Mouse (Mus musculus): ENCODE results near the gene Arl2. TPM values are rescaled to one million over a fixed set of nuclear protein-coding genes. Genes with fewer than 3 reads are reported as not detected.
"Not testable (repeated sequence)": the region's sequence is repeated elsewhere in the genome, so short reads cannot be mapped to it uniquely, and the experiment has no call there.

Arl2 gene
- 10 to 100 TPM; 60.5 to 63.5 TPM for total RNA-seq (2021)

DNA sequence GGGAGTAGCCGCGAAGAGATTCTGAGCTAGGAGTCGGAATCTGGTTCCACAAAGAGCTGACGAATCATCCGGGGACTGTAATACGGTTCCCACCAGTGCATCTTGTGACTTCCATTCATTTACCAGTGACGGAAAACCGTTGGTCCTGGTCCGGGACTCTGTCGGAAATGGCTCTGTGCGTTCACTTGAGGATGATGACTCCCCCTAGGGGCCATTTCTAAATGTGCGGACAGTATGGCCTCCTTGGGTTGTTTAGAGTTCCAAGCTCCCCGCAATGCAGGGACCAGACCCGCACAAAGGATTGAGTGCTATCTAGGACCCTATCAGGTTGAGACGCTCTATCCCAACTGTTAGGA lies at the start of gene Arl2:
Gene Arl2, minus strand, starts transcription at position 155 of the 356 bp plus-strand sequence.
- intact Hi-C loops (cut with DNase I) = loop anchor here (1.0 to 5.0 kb wide), 2 partner anchors 94 to 191 kb away; partner anchors contain the start of genes Men1 and Ppp2r5b

DNA sequence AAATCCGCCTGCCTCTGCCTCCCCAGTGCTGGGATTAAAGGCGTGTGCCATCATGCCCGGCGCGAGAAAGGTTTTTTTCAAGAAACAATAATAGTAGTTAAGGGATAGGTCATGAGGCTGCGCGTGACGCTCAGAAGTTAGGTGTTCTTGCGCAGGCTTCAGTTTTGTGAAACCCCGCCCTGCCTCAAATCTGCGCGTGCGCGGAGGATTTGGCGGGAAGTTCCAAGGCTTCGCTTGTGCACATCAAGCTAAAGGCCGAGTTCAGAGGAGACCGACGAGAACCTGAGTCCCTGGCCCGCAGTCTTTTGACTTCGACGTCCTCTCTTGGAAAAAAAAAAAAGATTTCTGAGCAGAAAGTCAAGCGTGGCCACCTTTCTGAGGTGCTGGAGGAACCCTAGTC lies 42.8 kb upstream of the Arl2 start, which contains the start of gene Majin:
Gene Majin, plus strand, starts transcription at position 258 of the 400 bp plus-strand sequence.
- intact Hi-C loops (cut with DNase I) = no loop called here

More for the DNA sequence above, at the start of gene Arl2:
- peak; percentile 85 to 86 for DNase-seq

DNA sequence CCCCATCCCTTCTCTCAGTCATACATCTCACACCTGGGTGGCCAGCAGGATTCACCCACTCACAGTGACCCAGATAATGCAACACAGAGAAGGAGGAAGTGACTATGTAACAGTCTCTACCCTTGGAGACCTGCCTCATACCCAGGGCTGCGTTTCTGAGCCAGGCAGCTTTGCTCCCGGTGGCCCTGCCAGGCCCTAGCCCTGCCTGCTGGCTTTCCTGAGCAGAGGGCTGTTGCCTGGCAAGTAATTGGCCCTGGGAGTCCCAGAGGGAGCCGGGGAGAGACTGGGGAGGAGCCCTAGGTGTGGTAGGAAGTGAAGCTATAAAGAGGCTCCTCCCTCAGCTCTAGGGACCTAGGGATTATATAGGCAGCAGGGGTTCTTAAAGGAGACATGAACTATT lies 41.2 kb upstream of the Arl2 start:
- DNase-seq = no peak
- intact Hi-C loops (cut with DNase I) = no loop called here

More for the DNA sequence above, 42.8 kb upstream of the Arl2 start, which contains the start of gene Majin:
- no peak for DNase-seq

DNA sequence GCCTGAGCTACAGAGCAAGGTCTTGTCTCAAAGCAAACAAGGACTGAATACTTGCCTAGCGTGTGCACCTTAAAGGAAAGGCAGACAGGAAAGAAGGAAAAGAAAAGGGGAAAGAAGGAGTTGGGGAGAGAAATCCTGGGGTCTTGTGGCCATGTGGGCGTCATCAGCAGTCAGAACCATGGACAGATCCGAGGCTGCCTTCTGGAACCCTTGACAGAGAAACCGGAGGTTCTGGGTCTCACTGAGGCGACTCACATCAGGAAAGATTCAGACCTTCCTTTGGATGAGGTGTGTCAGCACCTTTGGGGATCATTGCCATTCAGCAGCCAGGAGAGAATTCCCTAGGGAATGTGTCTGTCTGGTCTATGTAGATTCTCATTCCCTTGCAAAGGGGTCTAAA lies 40.3 kb upstream of the Arl2 start:
- no peak for DNase-seq
- intact Hi-C loops (cut with DNase I) = no loop called here

DNA sequence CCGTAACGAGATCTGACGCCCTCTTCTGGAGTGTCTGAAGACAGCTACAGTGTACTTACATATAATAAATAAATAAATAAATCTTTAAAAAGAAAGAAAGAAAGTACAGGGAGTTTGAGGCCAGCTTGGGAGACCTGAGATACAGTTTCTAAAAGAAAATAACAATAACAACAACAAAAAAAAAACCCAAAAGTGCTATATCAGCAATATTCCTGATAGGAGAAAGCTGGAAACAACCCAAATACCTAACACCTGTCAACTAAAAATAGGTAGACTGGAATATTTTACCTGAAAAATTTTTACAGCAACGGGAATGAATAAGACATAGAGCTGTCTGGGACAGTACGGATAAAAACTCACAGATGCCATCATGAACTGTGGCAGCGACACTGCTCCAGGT lies 37.4 kb upstream of the Arl2 start:
- DNase-seq = no peak
- intact Hi-C loops (cut with DNase I) = no loop called here

DNA sequence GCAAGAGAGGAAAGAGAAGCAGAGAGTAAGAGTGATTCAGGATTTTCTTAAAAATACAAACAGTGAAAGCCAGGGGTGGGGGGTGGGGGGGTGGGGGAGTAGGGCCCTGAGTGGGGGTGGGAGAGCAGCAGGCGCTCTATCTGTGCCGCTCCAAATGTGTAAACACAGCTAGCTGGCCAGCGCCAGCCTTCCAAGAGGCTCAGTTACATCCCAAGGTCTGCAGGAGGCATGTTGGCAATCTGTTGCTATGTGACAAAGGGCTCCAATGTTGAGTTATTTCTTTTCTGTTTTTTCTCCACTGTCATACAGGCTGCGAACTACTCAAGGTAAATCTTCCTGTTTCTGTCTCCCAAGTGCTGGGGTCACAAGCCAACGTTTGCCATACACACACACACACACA lies 33.4 kb upstream of the Arl2 start:
- intact Hi-C loops (cut with DNase I) = no loop called here
- DNase-seq = no peak

DNA sequence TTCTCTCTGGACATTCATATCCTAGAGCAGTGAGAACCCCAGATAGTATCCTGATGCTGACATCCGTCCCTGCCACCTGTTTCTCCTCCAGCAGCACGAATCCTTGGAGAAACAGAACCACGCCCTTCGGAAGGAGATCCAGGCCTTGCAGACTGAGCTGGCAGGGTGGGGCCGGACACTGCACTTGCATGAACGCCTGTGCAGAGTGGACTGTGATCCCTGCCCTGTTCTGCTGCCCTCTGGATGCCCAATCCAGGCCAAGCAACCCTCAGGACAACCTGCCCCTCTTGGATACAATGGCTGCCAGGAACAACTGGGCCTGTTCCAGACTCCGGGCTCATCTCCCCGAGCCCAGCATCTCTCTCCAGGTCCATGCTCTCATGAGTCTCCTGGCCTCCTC lies 29.9 kb upstream of the Arl2 start:
- intact Hi-C loops (cut with DNase I) = no loop called here
- DNase-seq = no peak

DNA sequence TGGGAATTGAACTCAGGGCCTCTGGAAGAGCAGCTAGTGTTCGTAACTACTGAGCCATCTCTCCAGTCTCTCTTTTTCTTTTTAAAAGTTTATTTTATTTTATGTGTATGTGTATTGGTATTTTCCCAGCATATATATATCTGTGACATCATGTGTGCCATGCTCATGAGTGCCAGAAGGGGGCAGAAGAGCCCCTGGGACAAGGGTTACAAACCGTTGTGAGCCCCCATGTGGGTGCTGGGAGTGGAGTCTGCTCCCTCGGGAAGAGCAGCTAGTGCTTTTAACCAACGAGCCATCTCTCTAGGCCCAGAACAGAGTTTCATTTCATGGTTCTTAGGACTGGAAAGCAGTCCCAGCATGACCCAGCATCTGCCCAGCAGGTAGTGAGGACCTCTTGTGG lies 25.4 kb upstream of the Arl2 start:
- intact Hi-C loops (cut with DNase I) = no loop called here
- no peak for DNase-seq

DNA sequence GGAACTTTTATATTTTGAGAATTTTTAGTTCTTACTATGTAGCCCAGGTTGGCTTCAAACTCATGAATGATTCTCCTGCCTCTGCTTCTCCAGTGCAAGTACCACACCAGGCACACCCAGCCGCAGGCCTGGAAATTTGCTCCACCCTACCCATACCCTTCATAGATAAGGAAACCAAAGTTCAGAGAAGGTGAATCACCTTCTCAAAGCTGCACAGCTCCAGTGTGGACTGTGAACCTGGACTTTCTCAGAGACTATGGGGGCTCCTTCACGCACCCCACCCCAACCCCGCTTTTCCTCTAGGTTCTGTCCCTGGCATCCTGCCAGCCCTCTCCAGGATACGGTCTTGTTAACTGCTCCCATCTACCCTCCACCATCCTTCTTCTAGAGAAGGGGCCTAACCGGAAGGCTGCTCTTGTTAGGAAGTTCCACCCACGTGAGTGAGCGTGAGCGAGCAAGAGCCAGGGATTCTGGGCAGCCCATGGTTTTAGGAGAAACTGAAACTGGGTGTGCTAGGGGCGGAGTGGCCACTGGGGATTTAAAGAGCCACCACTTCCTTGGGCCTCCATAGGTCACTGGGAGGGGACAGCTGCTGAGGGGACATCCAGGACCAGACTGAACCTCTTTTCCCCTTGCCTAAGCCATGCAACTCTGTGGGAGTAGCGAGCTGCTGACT lies 22.7 kb upstream of the Arl2 start:
- DNase-seq = peak; percentile 35 to 50
- intact Hi-C loops (cut with DNase I) = no loop called here

DNA sequence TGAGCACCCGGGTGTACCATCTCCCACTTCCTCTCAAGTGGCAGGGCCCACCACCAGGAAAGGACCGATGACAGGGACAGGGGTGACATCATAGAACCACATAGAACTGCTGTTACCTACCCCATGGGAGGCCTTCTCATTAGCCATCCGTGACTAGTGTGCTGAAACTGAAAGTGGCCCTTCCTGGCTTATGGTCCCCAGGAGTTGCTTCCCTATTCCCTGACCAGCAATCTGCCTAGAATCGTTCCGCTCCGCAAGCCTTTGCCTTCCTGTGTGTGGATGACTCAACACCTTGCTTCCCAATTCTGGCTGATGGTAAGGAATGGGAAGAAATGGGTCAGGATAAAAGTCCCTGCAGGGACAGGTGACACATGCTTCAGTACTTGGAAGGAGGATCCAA lies 15.9 kb upstream of the Arl2 start:
- no peak for DNase-seq
- intact Hi-C loops (cut with DNase I) = no loop called here

DNA sequence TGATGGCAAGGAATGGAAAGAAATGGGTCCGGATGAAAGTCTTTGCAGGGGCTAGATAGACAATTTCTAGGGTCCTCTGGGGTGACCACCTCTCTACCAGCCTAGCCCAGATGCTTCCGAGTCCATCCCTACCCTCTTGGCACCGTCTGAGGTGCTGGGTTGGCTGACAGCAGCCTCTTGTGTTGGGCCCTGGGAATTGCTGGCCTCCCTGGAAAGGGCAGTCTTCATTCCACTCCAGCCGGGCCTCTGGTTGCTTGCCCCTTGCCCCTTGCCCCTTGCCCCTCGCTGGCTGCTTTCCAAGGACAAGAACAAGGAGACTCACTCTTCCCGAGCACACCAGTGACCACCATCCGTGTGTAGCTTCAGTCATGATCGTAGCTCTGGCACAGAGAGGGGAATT lies 15.0 kb upstream of the Arl2 start:
- no peak for DNase-seq
- intact Hi-C loops (cut with DNase I) = no loop called here

DNA sequence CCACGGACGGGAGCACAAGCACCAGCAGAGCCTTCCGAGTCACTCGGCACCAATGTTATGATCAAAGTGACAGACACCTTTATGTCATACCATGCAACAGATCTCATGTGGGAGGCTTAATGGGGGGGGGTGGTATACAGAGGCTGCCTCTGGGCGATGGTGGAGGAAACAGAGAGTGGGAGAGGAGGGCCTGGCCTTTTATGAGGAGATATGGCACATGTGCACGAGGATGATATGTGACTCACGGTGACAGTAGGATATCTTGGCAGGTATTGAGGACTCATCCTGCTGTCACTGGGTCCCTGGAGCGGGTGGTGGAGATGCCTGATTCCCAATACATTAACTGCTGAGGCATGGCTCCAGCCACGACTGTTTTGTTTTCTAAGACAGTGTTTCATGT lies 13.8 kb upstream of the Arl2 start:
- no peak for DNase-seq
- intact Hi-C loops (cut with DNase I) = no loop called here

DNA sequence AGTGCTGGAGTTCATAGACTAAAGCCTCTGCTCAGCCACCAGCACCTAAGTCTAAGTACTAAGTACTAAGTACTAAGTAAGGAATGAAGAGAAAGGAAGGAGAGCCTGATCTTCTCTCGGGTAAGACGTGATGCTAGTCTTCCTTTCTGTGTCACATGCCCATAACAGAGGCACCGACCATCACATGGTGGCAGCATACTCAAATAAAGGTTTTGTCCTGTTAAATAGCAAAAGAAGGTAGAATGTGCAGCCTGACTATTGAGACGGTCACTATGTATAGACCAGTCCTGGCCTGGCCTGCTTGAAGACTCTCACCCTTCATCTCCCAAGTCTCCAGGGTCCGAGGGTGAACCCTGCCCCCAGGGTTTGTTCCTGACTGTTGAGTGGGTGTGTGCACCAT lies 3.5 kb upstream of the Arl2 start:
- intact Hi-C loops (cut with DNase I) = loop anchor here (5.0 kb wide), 1 partner anchor 187 kb away; the partner anchor contains the start of gene Men1

DNA sequence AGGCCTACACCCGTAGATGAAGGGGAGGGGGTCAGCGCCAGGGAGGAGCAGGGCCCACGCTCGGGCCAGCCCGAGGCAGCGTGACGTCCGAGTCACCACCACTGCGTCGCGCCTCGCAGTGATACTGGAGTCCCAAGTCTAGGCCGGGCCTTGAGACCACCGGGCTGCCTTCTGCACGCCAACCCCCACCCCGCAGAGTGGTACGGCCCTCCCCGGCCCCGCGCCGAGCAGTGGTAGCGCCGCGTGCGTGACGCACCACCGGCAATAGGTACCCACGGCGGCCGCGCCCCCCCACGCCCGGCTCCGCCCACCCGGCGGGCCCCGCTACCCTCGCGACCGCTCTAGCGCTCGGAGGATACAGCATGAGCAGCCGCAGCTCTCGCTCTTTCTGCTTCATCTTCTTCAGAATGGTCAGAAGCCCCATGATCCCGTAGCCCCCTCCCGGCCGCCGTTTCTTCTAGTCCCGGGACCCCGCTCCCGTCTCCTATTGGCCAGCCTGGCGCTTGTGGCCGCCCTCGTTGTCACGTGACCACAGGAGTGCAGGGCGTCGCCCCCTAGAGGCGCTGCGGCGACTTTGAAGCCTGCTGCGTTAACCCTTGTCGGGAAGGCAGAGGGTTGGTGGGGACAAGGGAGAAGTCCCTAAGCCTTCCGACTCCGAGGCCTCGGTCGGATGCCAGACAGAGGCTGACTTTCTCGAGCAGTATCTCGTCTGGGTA lies 512 bp downstream of the Arl2 start, which contains the start of gene Batf2:
Gene Batf2, plus strand, starts transcription at position 306 of the 716 bp plus-strand sequence.
- peak; percentile 94 to 95 for DNase-seq
- intact Hi-C loops (cut with DNase I) = loop anchor here (1.0 to 5.0 kb wide), 2 partner anchors 94 to 191 kb away; partner anchors contain the start of genes Men1 and Ppp2r5b

More for the DNA sequence above, 3.5 kb upstream of the Arl2 start:
- no peak for DNase-seq

DNA sequence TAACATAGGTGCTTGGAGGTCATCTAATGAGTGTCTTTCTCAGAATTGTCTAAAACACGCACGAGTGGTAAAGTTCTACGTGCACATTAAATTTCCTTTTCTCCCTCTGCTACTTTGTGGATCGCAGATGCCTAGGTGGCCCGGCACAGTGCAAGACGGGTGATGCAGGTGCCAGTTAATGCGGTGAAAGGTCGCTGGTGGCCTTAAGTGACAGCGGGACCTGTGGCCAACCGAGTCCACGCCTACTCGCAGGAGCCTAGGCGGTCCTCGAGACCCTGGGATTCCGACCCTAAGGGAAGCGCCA lies 1.0 kb downstream of the Arl2 start:
- intact Hi-C loops (cut with DNase I) = loop anchor here (5.0 kb wide), 1 partner anchor 192 kb away; the partner anchor contains the start of gene Men1
- DNase-seq = no peak

DNA sequence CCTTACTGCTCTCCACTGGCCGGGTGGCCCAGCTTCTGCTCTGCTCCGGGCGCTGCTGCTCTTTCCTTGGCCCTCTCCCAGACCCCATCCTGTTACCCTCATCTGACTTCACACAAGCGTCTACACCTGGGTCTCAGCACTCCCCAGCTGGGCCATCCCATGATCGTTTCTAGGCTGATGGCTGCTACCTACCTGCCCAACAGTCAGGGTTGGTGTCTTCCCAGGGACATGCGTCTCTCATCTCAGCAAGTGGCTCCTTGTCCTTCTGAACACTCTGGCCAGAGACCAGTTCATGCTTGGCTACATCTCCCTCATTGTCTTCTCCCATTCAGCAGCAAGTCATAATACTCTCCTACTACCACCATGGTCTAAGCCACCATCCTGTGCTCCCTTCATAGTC lies 1.6 kb downstream of the Arl2 start:
- intact Hi-C loops (cut with DNase I) = loop anchor here (5.0 kb wide), 1 partner anchor 193 kb away; the partner anchor contains the start of gene Men1

DNA sequence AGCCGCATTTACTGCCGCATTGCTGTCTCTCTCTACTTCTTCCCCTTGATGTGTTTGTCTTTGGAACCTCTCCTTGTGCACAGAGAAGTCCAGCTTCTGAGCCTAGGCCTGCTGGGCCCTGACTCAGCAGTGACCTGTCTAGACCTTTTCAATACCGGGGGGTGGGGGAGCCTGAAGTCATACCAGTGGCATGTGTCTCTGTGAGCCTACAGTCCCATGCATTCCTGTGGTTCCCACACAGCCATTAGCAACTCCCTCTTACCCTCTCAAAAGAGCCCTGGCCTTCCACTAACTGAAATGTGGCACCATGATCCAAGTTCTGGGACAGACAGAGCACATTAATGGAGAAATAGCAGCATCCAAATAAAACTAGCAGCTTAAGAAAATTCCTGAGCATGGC lies 5.0 kb downstream of the Arl2 start:
- intact Hi-C loops (cut with DNase I) = no loop called here
- DNase-seq = no peak

More for the DNA sequence above, 1.6 kb downstream of the Arl2 start:
- DNase-seq = no peak

DNA sequence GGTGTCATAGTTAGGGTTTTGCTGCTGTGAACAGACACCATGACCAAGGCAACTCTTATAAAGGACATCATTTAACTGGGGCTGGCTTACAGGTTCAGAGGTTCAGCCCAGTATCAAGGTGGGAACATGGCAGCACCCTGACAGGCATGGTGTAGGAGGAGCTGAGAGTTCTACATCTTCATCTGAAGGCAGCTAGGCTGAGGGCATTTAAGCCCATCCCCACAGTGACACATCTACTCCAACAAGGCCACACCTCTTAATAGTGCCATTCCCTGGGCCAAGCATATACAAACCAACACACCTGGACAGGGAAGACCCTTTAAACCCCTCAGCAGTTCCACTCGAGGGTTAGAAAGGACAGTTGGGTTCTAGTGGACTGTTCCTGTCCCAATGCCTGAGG lies 8.2 kb downstream of the Arl2 start:
- DNase-seq; intact Hi-C loops (cut with DNase I): not testable (repeated sequence)

DNA sequence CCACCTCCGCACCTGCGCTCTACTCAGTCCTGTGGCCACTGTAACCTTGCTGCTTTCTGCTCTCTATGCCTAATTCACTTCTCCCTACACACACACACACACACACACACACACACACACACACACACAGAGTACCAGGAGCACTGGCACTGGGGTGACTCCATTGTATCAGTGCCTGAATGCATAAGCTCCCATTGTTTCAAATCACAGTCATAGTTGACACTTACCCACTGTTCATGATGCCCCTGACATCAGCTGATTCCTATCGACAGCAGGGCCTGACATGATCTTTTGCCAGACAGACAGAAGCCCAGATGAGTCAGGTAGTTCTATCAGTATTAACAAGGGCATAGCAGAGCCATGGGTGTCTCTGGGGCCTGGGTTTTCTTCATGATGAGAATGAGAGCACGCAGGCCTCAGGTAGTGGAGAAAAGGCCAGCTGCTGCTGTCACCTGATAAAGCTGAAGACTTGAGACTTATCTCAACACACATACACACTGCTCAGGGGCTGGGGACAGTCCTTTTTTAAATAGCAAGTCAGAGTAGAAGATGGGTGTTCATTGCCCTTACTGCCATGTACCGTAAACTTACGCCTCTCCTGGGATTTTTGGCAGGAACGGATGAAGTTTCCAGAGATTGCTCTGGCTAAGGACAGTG lies 9.0 kb downstream of the Arl2 start:
- no peak for DNase-seq
- intact Hi-C loops (cut with DNase I) = no loop called here

DNA sequence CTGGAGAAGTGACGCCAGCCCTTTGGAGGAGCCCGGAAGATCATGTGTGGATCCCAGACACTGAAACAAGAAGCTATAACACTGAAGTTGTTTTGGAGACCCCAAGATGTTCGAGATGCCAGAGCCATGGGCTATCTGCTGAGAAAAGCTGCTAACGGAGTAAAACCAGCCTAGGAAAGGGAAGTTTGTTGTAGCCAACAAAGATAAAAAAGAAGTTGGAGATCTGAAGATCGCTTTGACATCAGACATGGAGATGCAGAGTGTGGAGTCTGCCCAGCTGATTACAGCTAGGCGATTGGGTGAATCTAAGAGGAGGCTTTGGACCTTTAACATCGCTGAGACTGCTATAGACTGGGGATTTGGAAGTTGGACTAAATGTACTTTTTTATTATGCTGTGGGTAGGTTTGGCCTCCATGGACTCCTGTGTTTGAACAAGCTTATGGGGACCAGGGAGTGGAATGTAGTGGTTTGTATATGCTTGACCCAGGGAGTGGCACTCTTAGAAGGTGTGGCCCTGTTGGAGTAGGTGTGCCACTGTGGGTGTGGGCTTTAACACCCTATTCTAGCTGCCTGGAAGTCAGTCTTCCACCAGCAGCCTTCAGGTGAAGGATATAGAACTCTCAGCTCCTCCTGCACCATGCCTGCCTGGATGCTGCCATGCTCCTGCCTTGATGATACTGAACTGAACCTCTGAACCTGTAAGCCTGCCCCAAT lies 10.8 kb downstream of the Arl2 start:
- intact Hi-C loops (cut with DNase I); DNase-seq: not testable (repeated sequence)

All from heart, postnatal 10 days (tissue).